Mouse (Mus musculus): ENCODE measurements around the gene Poc5. TPM values are rescaled to one million over a fixed set of nuclear protein-coding genes. Genes with fewer than 3 reads are reported as not detected.

Gene Poc5
- total RNA-seq, 2 experiments from 2014 or later = 30.4 to 36.2 TPM

Small RNA genes within 50 kb of the gene (microRNA-seq; reads per million reads assigned to microRNA genes)
- gene Gm25213 = not detected

Other genes with a start within 250 kb of the Poc5 start
- gene Ankdd1b, start 82.9 kb downstream of the Poc5 start, total RNA-seq (2021) = under 1 TPM in 1 of 2 experiments, not detected in 1; 0.25 TPM
- not detected for gene Gm17622, start 102.4 kb downstream of the Poc5 start, total RNA-seq (2021)
- 10 to 100 TPM; 11.7 to 15.6 TPM for gene Polk, start 154.3 kb downstream of the Poc5 start, total RNA-seq (2021)
- gene Col4a3bp, start 154.3 kb downstream of the Poc5 start, total RNA-seq (2021) = 10 to 100 TPM; 61.6 to 71.7 TPM

Data from left cerebral cortex, postnatal 36 days (tissue).